Mouse (Mus musculus) MEL (cell line): ENCODE measurements at regions not wholly inside any gene's neighbourhood (a gene's known extent, or its start where the extent isn't known, plus 50 kb on each side); places are given as distances from the start of the nearest gene placed in this dataset.

ENCODE experiments used
- CHD2 ChIP-seq: IDR thresholded peaks from 2 replicates; pipeline ENCODE4 v1.6.1; 2011; ENCODE audit warnings: low read length, improper control_type of control experiment
- CTCF ChIP-seq, 3 experiments: IDR thresholded peaks in 2 of 3; conservative IDR thresholded peaks in 1 of 3; 2 replicates each; pipeline ENCODE4 v1.5.1; 2011 to 2012; ENCODE audit warnings: low read length in 3 of 3, low read depth in 2 of 3, mild to moderate bottlenecking in 2 of 3, improper control_type of control experiment in 1 of 3, inconsistent platforms in 1 of 3, mixed read lengths in 1 of 3, moderate library complexity in 1 of 3; ENCODE audit not compliant: control insufficient read depth in 1 of 3, insufficient read depth in 1 of 3, poor library complexity in 1 of 3, severe bottlenecking in 1 of 3
- HCFC1 ChIP-seq: IDR thresholded peaks from 2 replicates; pipeline ENCODE4 v1.6.1; 2012; ENCODE audit warnings: low read depth, mild to moderate bottlenecking, inconsistent platforms, low read length, improper control_type of control experiment, moderate library complexity
- JUND ChIP-seq: IDR thresholded peaks from 2 replicates; pipeline ENCODE4 v1.6.1; 2011; ENCODE audit warnings: low read depth, mild to moderate bottlenecking, improper control_type of control experiment, low read length
- MAX ChIP-seq: IDR thresholded peaks from 2 replicates; pipeline ENCODE4 v1.6.1; 2011; ENCODE audit warnings: low read length, improper control_type of control experiment
- MXI1 ChIP-seq: IDR thresholded peaks from 2 replicates; pipeline ENCODE4 v1.6.1; 2011; ENCODE audit warnings: mild to moderate bottlenecking, low read depth, low read length, improper control_type of control experiment
- POLR2A ChIP-seq, 2 experiments: IDR thresholded peaks; 2 replicates each; pipeline ENCODE4 v1.6.1; 2011 to 2012; ENCODE audit warnings: low read length in 2 of 2, mild to moderate bottlenecking in 2 of 2, control low read depth in 1 of 2, improper control_type of control experiment in 1 of 2, low read depth in 1 of 2, moderate library complexity in 1 of 2; ENCODE audit not compliant: control insufficient read depth in 1 of 2, insufficient read depth in 1 of 2, poor library complexity in 1 of 2
- POLR2AphosphoS2 ChIP-seq: IDR thresholded peaks from 2 replicates; pipeline ENCODE4 v1.6.1; 2011; ENCODE audit warnings: low read length, improper control_type of control experiment
- TAL1 ChIP-seq: IDR thresholded peaks from 2 replicates; pipeline ENCODE4 v1.6.1; 2012; ENCODE audit warnings: mild to moderate bottlenecking, inconsistent platforms, low read length, moderate library complexity, mixed read lengths
- ZMIZ1 ChIP-seq: IDR thresholded peaks from 2 replicates; pipeline ENCODE4 v1.6.1; 2012; ENCODE audit warnings: low read depth, mild to moderate bottlenecking, inconsistent platforms, low read length, improper control_type of control experiment, moderate library complexity

DNA sequence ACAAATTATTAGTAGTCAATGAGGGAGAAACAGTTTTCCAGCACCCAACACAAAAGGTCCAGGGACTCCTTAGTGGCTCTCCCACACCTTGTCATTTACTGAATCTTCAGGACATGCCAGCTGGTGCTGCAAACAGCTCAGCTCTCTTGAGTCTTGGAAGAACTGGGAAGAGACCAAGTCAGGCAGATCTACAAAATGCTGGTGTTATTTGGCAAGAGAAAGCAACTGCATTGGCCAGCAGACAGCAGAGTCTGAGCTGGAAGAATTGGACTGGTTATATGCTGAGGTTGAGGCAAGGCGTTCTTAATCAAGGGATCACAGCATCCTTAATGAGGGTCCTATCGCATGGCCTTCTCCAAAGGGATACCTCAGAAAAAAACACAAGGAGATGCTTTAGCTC is 124.2 kb upstream of the Lef1 start:
- TF ChIP-seq JUND (no peak), CTCF (IDR thresholded peaks at IDR 0.05 in 2 of 3, conservative IDR thresholded peaks at IDR 0.05 in 1 of 3; ENCODE audit: control insufficient read depth in 1 of 3, insufficient read depth in 1 of 3, low read depth in 2 of 3, low read length in 3 of 3, poor library complexity in 1 of 3, severe bottlenecking in 1 of 3) (no peak), POLR2AphosphoS2 (no peak), POLR2A (IDR thresholded peaks at IDR 0.05; ENCODE audit: control insufficient read depth in 1 of 2, insufficient read depth in 1 of 2, low read depth in 1 of 2, low read length in 2 of 2, poor library complexity in 1 of 2) (no peak), CHD2 (no peak), HCFC1 (no peak), MAX (no peak), ZMIZ1 (no peak), TAL1 (no peak), MXI1 (no peak)
